Mouse (Mus musculus) G1E (cell line): ENCODE results near the gene Shtn1. TPM values are rescaled to one million over a fixed set of nuclear protein-coding genes. Genes with fewer than 3 reads are reported as not detected.

Experiments used
- ATAC-seq: 2 replicates; pipeline ENCODE4 v1.8.0; 2016; ENCODE audit warnings: mild to moderate bottlenecking; ENCODE audit not compliant: insufficient number of reproducible peaks, poor library complexity, low FRiP score, severe bottlenecking; ENCODE audit errors: extremely low read depth
- DNase-seq: peaks from one replicate; pipeline ENCODE4 v3.0.0; 2012; ENCODE audit warnings: low spot score
- H3K27me3 ChIP-seq: 2 replicates; pipeline ENCODE4 v1.6.1; 2012; ENCODE audit warnings: mild to moderate bottlenecking, low read length, inconsistent platforms; ENCODE audit not compliant: insufficient read depth
- H3K36me3 ChIP-seq: replicated peaks from 2 replicates; pipeline ENCODE3; 2012; ENCODE audit warnings: mild to moderate bottlenecking, inconsistent platforms
- H3K4me1 ChIP-seq: 2 replicates; pipeline ENCODE4 v1.6.1; 2012; ENCODE audit warnings: low read depth, low read length, inconsistent platforms, mixed read lengths; ENCODE audit not compliant: insufficient read depth
- H3K4me3 ChIP-seq: 2 replicates; pipeline ENCODE4 v1.5.1; 2012; ENCODE audit warnings: low read depth, mild to moderate bottlenecking, inconsistent platforms, low read length, moderate library complexity, mixed read lengths
- H3K9me3 ChIP-seq: replicated peaks from 2 replicates; pipeline ENCODE4 v1.6.1; 2012; ENCODE audit warnings: inconsistent platforms
- CTCF ChIP-seq: IDR thresholded peaks from 2 replicates; pipeline ENCODE4 v1.5.1; 2012; ENCODE audit warnings: low read depth, low read length, inconsistent platforms, mixed read lengths
- GATA1 ChIP-seq: IDR thresholded peaks from 2 replicates; pipeline ENCODE4 v1.6.1; 2012; ENCODE audit warnings: borderline replicate concordance, low read length, inconsistent platforms, mixed read lengths
- GATA2 ChIP-seq: IDR thresholded peaks from 2 replicates; pipeline ENCODE4 v1.6.1; 2012; ENCODE audit warnings: low read depth, low read length, inconsistent platforms, borderline replicate concordance
- POLR2AphosphoS5 ChIP-seq: IDR thresholded peaks from 2 replicates; pipeline ENCODE4 v1.6.1; 2012; ENCODE audit warnings: low read depth, low read length, inconsistent platforms; ENCODE audit not compliant: insufficient replicate concordance
- TAL1 ChIP-seq: conservative IDR thresholded peaks from 2 replicates; pipeline ENCODE4 v1.6.1; 2012; ENCODE audit warnings: low read depth, low read length, inconsistent platforms, mixed read lengths
- polyA plus RNA-seq: library from polyadenylated mRNA; stranded (reverse); fragments of >175 nt; gene quantifications from 2 replicates; pipeline ENCODE4 v1.2.3, GENCODE M21; 2012
- total RNA-seq, 2 experiments: library from RNA; stranded (forward) in 1 of 2; stranded (reverse) in 1 of 2; fragments of 200-1000 nt in 1 of 2; fragments of >200 nt in 1 of 2; fragmentation: Nextera tagmentation in 1 of 2; gene quantifications; 2 replicates each; pipeline ENCODE4 v1.2.3; 2014 to 2017

The Shtn1 gene
- total and polyA plus RNA-seq, 3 experiments, result 0.27 TPM; not detected in 2

DNA sequence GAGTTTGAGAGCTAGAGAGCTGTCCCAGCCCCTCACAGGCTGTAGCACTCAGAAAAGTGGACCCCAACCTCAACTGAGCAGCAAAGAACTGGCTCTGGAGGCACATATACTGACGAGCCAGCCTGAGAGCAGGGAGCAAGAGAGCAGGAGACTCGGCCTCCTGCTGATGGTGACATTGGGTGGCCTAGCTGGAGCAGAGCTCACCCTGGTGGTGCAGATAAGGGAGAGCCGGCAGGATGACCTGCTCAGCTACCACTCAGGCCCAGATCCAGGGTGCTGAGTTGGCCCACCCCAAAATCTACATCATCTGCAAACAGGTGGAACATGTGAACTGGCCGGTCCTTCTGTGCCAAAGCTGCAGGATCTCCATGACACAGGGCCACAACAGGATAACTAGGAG lies 8.4 kb upstream of the Shtn1 start:
- ATAC-seq, result no peak
- TF ChIP-seq GATA1 (no peak), TAL1 (no peak), GATA2 (no peak), POLR2AphosphoS5 (no peak)
- no peak for DNase-seq

GRCm38 (mm10) chr19:59076131-59076530 lies 231 bp upstream of the Shtn1 start:
- DNase-seq (no peak), ATAC-seq (no peak)
- TF ChIP-seq CTCF (no peak), POLR2AphosphoS5 (no peak), GATA1 (no peak), GATA2 (no peak), TAL1 (no peak)
- H3K4me3 ChIP-seq, result no peak overlapping the region
- H3K36me3 ChIP-seq, result no peaks in the 10 kb centered on the region
- 0 out of 2 replicates have a peak, but pooled peaks cover 3% of the 10 kb centered on the region for H3K9me3 ChIP-seq
- H3K4me1 ChIP-seq, result no peaks in the 10 kb centered on the region
- no peaks in the 10 kb centered on the region for H3K27me3 ChIP-seq

More for the DNA sequence above, 8.4 kb upstream of the Shtn1 start:
- no peaks in the 10 kb centered on the region for H3K36me3 ChIP-seq
- no peaks in the 10 kb centered on the region for H3K9me3 ChIP-seq
- peaks cover 2% of the 10 kb centered on the region; the same call in 1 of the 2 replicates for H3K27me3 ChIP-seq
- H3K4me3 ChIP-seq, result no peak overlapping the region
- no peaks in the 10 kb centered on the region for H3K4me1 ChIP-seq

GRCm38 (mm10) chr19:59074841-59075471 lies 944 bp downstream of the Shtn1 start:
- ATAC-seq, result no peak
- Histone ChIP-seq H3K4me1 (no peaks in the 10 kb centered on the region), H3K27me3 (no peaks in the 10 kb centered on the region), H3K4me3 (no peak overlapping the region), H3K9me3 (0 out of 2 replicates have a peak, but pooled peaks cover 3% of the 10 kb centered on the region), H3K36me3 (no peaks in the 10 kb centered on the region)
- TF ChIP-seq TAL1, result no peak
- no peak for TF ChIP-seq POLR2AphosphoS5
- TF ChIP-seq GATA1, result no peak
- no peak for DNase-seq

- ATAC-seq, result no peak
Measured at GRCm38 (mm10) chr19:59074381-59074780, 1.5 kb downstream of the Shtn1 start.

DNA sequence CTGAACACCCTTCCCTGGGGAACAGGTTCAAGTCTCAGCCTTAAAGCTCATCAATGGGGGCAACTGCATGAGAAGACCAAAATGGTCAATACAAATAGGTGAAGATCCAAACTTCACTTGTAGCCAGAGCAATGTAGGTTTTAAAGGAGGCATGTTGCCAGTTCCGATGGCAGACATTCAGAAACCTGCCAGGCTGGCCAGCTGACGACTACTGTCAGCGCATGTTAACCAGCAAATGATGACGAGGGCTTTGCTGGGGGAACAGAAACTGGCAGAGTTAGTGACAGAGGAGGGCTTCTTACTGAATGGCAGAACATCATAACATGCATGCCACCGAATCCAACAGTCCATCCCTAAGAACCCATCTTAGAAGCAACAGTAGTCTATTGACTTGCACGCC lies 2.9 kb downstream of the Shtn1 start:
- Histone ChIP-seq H3K9me3 (0 out of 2 replicates have a peak, but pooled peaks cover 3% of the 10 kb centered on the region), H3K27me3 (no peaks in the 10 kb centered on the region), H3K4me1 (no peaks in the 10 kb centered on the region), H3K4me3 (no peak overlapping the region), H3K36me3 (no peaks in the 10 kb centered on the region)
- ATAC-seq (no peak), DNase-seq (no peak)
- TF ChIP-seq CTCF (no peak), TAL1 (no peak), GATA2 (no peak), POLR2AphosphoS5 (no peak), GATA1 (no peak)

More at GRCm38 (mm10) chr19:59074381-59074780, 1.5 kb downstream of the Shtn1 start:
- no peak for TF ChIP-seq TAL1
- no peak for TF ChIP-seq CTCF
- no peak for TF ChIP-seq POLR2AphosphoS5
- no peak for TF ChIP-seq GATA2
- TF ChIP-seq GATA1, result no peak
- H3K4me1 ChIP-seq, result no peaks in the 10 kb centered on the region
- H3K9me3 ChIP-seq, result 0 out of 2 replicates have a peak, but pooled peaks cover 3% of the 10 kb centered on the region
- no peak overlapping the region for H3K4me3 ChIP-seq
- H3K27me3 ChIP-seq, result no peaks in the 10 kb centered on the region
- DNase-seq, result no peak
- H3K36me3 ChIP-seq, result no peaks in the 10 kb centered on the region

DNA sequence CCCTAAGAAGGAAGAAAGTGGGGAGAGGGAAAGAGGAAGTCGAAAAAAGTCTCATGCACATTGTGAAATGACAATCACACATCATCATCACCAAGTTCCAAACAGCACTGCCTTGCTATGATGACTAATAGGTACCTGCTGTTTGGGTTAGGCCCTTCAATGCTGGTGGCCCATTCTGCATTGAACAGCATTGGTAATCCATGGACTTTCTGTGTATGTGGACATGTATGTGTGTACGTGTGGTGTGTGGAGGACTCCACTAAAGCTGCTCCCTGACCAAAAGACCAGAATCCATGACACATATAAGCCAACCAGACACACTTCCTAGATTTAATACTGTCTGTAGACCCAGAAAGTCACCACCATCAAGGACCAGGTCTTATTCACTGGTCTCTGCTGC lies 3.9 kb downstream of the Shtn1 start:
- ATAC-seq, result no peak
- no peaks in the 10 kb centered on the region for H3K4me1 ChIP-seq
- no peaks in the 10 kb centered on the region for H3K27me3 ChIP-seq
- TF ChIP-seq GATA2 (no peak), GATA1 (no peak), TAL1 (no peak), POLR2AphosphoS5 (no peak), CTCF (no peak)
- H3K9me3 ChIP-seq, result 0 out of 2 replicates have a peak, but pooled peaks cover 3% of the 10 kb centered on the region
- no peaks in the 10 kb centered on the region for H3K36me3 ChIP-seq
- H3K4me3 ChIP-seq, result no peak overlapping the region
- DNase-seq, result no peak

DNA sequence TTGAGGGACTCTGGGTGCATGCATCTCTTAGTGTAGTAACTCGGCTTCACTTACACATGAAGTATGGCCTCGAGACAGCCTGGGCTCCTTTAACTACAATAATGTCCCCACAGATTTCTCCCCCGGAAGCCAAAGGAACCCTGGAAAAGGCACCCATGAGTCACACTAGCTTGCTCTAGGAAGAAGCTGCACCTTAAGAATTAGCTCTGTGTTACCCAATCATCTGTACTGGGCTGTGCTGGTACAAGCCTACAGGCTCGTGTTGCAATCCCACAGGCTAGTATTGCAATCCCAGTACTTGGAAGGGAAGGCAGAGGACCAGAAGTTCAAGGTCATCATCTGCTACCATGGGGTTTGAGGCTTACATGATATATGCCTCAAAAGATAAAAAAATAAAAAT lies 4.5 kb downstream of the Shtn1 start:
- TF ChIP-seq POLR2AphosphoS5 (no peak), CTCF (no peak), GATA2 (no peak), GATA1 (no peak), TAL1 (no peak)
- Histone ChIP-seq H3K36me3 (no peaks in the 10 kb centered on the region), H3K27me3 (no peaks in the 10 kb centered on the region), H3K4me3 (no peak overlapping the region), H3K4me1 (no peaks in the 10 kb centered on the region), H3K9me3 (0 out of 2 replicates have a peak, but pooled peaks cover 3% of the 10 kb centered on the region)
- DNase-seq (no peak), ATAC-seq (no peak)
